Mouse (Mus musculus) limb, embryonic 13.5 days (tissue): ENCODE measurements around the gene 2310034G01Rik. TPM values are rescaled to one million over a fixed set of nuclear protein-coding genes. Genes with fewer than 3 reads are reported as not detected.

Source experiments
- ATAC-seq: fragments of 200-750 bp; cut with Nextera tagmentation; 2 replicates; pipeline ENCODE4 v1.8.0; 2017; ENCODE audit warnings: low read depth, moderate number of reproducible peaks, moderate TSS enrichment; ENCODE audit not compliant: low FRiP score
- H3K27ac ChIP-seq: fragments of 300-500 bp; sonication (generic); 2 replicates; pipeline ENCODE4 v1.5.1; 2015; ENCODE audit warnings: inconsistent platforms, mild to moderate bottlenecking, moderate library complexity
- H3K27me3 ChIP-seq: fragments of 300-500 bp; sonication (generic); 2 replicates; pipeline ENCODE4 v1.6.1; 2015; ENCODE audit warnings: mild to moderate bottlenecking, inconsistent platforms
- H3K36me3 ChIP-seq: fragments of 300-500 bp; sonication (generic); 2 replicates; pipeline ENCODE4 v1.6.1; 2015; ENCODE audit warnings: inconsistent platforms, mild to moderate bottlenecking, moderate library complexity
- H3K4me1 ChIP-seq: fragments of 300-500 bp; sonication (generic); 2 replicates; pipeline ENCODE4 v1.6.1; 2015; ENCODE audit warnings: inconsistent platforms
- H3K4me2 ChIP-seq: fragments of 300-500 bp; sonication (generic); replicated peaks from 2 replicates; pipeline ENCODE4 v1.6.1; 2015; ENCODE audit warnings: inconsistent platforms, mild to moderate bottlenecking, moderate library complexity
- H3K4me3 ChIP-seq: fragments of 300-500 bp; sonication (generic); 2 replicates; pipeline ENCODE4 v1.5.1; 2015; ENCODE audit warnings: moderate library complexity, mild to moderate bottlenecking, inconsistent platforms
- H3K9ac ChIP-seq: fragments of 300-500 bp; sonication (generic); 2 replicates; pipeline ENCODE4 v1.6.1; 2015; ENCODE audit warnings: mild to moderate bottlenecking, inconsistent platforms
- H3K9me3 ChIP-seq: fragments of 300-500 bp; sonication (generic); 2 replicates; pipeline ENCODE4 v1.6.1; 2016; ENCODE audit warnings: inconsistent platforms
- WGBS: fragments of 180-500 bp; shearing (Covaris S2); methylation state at CpG from one replicate; pipeline ENCODE4 v1.1.7; 2015; 5-methylcytosine and 5-hydroxymethylcytosine counted together
- polyA plus RNA-seq: library from polyadenylated mRNA; unstranded; fragments of >200 nt; fragmentation: Nextera tagmentation; extraction: Ambion mirVana; gene quantifications from 2 replicates; pipeline ENCODE4 v1.2.1, GENCODE M21; 2015

The 2310034G01Rik gene
- polyA plus RNA-seq, 1 experiment from 2014 or later, result 2.7 TPM

DNA sequence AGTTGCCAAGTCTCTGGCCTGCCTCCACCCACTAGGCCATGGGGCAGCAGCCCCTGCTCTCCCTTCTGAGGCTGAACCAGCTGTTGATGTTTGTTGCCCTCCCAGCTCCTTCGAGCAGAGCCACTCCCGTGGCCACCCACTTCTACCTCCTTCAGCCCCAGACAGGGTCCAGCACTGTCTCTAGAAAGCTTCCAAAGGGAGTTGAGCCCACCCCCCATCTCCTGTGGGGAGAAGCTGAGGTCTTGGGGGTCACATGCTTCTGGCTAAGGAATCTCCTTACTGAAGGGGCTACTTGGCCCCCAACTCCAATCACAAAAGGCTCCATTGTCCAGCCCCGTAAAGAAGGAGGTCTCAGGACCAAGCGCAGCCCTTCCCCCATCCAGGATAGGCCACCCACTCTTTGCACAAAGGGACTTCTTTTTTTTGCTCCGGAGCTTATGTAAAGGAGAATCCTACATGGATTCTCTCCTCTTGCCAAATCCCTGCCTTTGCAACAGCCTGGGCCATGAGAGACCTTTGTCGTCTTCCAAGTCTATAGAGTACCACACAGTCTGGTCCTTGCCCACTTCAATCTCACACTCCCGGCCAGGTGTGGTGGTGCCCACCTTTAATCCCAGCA lies 17.3 kb downstream of the 2310034G01Rik start:
- peaks cover 10% of the 10 kb centered on the region for H3K27me3 ChIP-seq
- H3K27ac ChIP-seq, result no peak overlapping the region
- peaks cover 21% of the 10 kb centered on the region for H3K36me3 ChIP-seq
- H3K4me1 ChIP-seq, result peaks cover 25% of the 10 kb centered on the region
- no peaks in the 10 kb centered on the region for H3K9me3 ChIP-seq
- no peak for ATAC-seq
- WGBS, result 74% methylated on average over 7 of the region's 7 CpGs
- no peak overlapping the region for H3K4me3 ChIP-seq
- H3K9ac ChIP-seq, result no peak overlapping the region
- no peak overlapping the region for H3K4me2 ChIP-seq

DNA sequence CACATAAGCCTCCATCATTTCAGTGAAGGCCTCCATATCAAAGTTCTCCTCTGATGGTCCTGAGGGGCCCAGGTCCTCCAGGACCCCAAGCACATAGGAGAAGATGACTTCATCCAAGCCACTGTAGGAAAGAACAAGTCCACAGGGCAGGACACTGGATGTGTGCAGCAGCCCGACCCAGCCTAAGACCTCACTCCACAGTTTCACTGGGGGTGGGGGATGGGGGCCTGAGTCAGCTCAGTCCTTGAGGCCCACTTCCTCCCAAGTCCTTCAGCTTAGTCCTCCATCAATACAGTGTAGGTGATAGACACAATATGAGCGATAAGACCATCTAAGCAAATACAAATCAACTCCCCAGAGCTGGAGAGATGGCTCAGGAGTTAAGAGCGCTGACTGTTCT lies 18.2 kb downstream of the 2310034G01Rik start:
- H3K27ac ChIP-seq, result no peak overlapping the region
- H3K4me2 ChIP-seq, result no peak overlapping the region
- H3K4me1 ChIP-seq, result peaks cover 25% of the 10 kb centered on the region
- peaks cover 18% of the 10 kb centered on the region for H3K27me3 ChIP-seq
- ATAC-seq, result no peak
- WGBS, result 87% methylated on average over 3 of the region's 3 CpGs
- peaks cover 21% of the 10 kb centered on the region for H3K36me3 ChIP-seq
- no peaks in the 10 kb centered on the region for H3K9me3 ChIP-seq
- H3K9ac ChIP-seq, result no peak overlapping the region
- H3K4me3 ChIP-seq, result no peak overlapping the region

DNA sequence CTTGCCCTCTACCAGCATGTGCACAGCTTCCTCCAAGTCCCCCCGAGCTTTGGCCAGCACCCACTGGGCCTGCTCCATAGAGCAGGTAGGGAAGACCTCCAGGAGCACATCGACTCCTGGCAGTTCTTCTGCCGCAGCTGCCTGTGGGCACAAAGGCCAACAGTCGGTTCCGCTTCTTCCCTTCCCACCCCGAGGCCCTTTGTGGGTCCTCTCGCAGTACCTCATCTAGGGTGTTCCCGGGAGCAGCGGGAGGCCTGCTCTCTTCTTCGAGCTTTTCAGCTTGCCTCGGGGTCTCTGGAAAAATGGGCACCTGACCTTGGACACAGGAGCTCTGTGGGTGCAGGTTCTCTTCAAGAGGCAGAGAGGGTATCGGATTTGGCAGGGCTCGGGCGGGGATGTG lies 18.8 kb downstream of the 2310034G01Rik start:
- Histone ChIP-seq H3K9ac (no peak overlapping the region), H3K9me3 (no peaks in the 10 kb centered on the region), H3K4me3 (no peak overlapping the region), H3K36me3 (peaks cover 21% of the 10 kb centered on the region), H3K27ac (no peak overlapping the region), H3K4me2 (no peak overlapping the region), H3K4me1 (peaks cover 32% of the 10 kb centered on the region), H3K27me3 (peaks cover 24% of the 10 kb centered on the region)
- no peak for ATAC-seq
- WGBS, result 88% methylated on average over 14 of the region's 14 CpGs

DNA sequence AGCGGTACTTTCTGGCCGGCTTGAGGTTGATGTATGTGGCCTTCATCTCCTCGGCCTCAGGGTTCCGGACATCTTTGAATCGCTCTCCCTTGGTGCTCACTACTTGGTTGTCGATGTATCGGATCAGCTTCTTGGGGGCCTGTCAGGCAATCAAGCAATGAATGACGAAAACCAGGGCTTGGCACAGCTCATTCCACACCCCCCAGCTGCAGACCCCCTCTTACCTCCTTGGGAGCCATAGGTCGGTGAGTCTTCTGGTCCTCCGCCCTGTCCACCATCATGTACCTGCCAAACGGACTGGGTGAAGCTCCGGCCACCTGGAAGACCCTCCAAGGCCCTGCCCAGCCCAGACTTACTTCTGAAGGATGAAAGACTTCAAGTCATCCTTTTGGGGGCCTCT lies 19.4 kb downstream of the 2310034G01Rik start:
- Histone ChIP-seq H3K4me2 (no peak overlapping the region), H3K4me1 (peaks cover 32% of the 10 kb centered on the region), H3K36me3 (peaks cover 21% of the 10 kb centered on the region), H3K9ac (no peak overlapping the region), H3K9me3 (no peaks in the 10 kb centered on the region), H3K4me3 (no peak overlapping the region), H3K27me3 (peaks cover 30% of the 10 kb centered on the region), H3K27ac (no peak overlapping the region)
- no peak for ATAC-seq
- 91% methylated on average over 12 of the region's 12 CpGs for WGBS

- Histone ChIP-seq H3K4me1 (peaks cover 32% of the 10 kb centered on the region), H3K4me2 (peak overlapping the region; percentile 99), H3K27ac (no peak overlapping the region), H3K4me3 (peak overlapping the region; percentile 72), H3K27me3 (peaks cover 38% of the 10 kb centered on the region), H3K9ac (no peak overlapping the region), H3K9me3 (no peaks in the 10 kb centered on the region), H3K36me3 (peaks cover 21% of the 10 kb centered on the region)
- WGBS, result 6% methylated on average over 16 of the region's 16 CpGs
- no peak for ATAC-seq
These were observed 20.2 kb downstream of the 2310034G01Rik start for GRCm38 (mm10) chr19:46329951-46330350.

GRCm38 (mm10) chr19:46329031-46329641 lies 21.0 kb downstream of the 2310034G01Rik start:
- peak overlapping the region; percentile 86; the same call in 1 of the 2 replicates for H3K27ac ChIP-seq
- peaks cover 21% of the 10 kb centered on the region for H3K36me3 ChIP-seq
- no peak for ATAC-seq
- peak overlapping the region; percentile 72 for H3K9ac ChIP-seq
- no peaks in the 10 kb centered on the region for H3K9me3 ChIP-seq
- peaks cover 46% of the 10 kb centered on the region for H3K27me3 ChIP-seq
- H3K4me2 ChIP-seq, result peak overlapping the region; percentile 99
- WGBS, result 1% methylated on average over 54 of the region's 54 CpGs
- peaks cover 32% of the 10 kb centered on the region for H3K4me1 ChIP-seq
- peak overlapping the region; percentile 72 for H3K4me3 ChIP-seq

DNA sequence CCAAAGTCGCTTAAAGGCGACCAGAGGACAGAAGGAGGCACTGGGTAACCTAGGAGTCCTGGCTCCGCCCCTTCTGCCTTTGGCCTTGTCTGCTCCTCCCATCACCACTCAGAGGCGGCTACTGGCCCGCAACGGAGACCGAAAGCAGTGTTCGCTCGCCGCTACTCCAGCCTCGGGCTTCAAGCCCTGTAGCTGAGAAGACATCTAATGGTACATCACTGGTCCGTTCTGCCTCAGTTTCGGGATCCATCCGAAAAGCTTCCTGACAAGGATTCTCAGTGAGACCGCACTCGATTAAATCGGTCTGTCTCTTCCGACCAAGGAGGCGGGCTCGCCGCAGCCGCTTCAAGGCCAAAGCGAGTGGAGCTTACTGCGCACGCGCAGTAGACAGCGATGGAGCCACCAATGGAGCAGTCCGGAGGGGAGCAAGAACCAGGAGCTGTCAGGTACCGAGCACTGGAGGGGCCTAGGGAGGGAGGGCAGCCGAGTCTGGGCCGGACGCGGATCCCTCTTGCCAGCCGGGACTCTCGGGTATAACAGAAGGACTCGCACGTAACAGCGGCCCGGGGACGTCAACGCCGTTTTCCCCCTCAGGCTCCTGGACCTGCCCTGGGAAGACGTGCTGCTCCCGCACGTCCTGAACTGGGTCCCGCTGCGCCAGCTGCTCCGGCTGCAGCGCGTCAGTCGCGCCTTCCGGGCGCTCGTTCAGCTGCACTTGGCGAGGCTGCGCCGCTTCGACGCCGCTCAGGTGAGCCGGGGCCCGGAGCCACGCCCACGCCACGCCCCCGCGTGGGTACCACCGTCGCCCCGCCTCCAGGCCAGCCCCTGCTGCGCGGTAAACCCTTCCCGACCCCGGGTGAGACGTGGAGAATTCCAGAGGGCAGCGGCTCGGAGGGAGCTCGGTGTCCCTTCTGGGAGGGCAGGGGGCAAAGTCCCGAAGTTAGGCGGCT lies 21.7 kb downstream of the 2310034G01Rik start, which contains the start of gene Fbxl15:
Gene Fbxl15, plus strand, starts transcription at position 104 of the 950 bp plus-strand sequence.
- H3K4me1 ChIP-seq, result peaks cover 32% of the 10 kb centered on the region
- H3K9me3 ChIP-seq, result no peaks in the 10 kb centered on the region
- peak within 1 kb of the TSS; percentile 72 for H3K9ac ChIP-seq
- peaks cover 54% of the 10 kb centered on the region for H3K27me3 ChIP-seq
- H3K27ac ChIP-seq, result peak within 1 kb of the TSS; percentile 86
- ATAC-seq, result peak; percentile 89
- WGBS, result under 1% methylated on average over 81 of the region's 81 CpGs
- peak within 1 kb of the TSS; percentile 99 for H3K4me2 ChIP-seq
- peaks cover 21% of the 10 kb centered on the region for H3K36me3 ChIP-seq
- peak within 1 kb of the TSS; percentile 72 for H3K4me3 ChIP-seq

DNA sequence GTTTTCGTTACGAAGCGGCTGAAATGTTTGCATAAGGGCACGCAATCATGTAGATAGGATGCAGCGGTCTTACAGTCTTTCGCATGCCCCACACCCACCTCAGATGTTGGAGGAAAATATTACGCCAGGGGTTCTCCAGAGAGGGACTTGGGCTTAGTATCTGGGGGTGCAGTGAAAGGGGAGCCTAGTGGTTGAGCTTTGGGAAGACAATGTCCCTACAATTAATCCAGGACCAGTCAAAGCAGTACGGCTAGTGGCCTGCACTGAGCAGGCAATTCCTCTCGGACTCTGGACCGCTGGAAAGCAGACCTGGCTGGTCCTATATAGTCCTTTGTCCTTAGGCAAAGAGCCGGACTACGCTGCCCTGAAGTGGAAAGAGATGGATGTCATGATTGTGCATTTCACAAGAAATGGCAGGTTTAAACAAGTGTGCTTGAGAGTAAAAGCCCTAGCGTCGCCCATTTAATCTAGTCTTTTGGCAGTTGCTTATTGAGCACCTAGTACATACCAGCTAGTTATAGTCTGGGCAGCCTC lies 22.5 kb downstream of the 2310034G01Rik start:
- peaks cover 61% of the 10 kb centered on the region for H3K27me3 ChIP-seq
- H3K4me1 ChIP-seq, result peaks cover 32% of the 10 kb centered on the region
- peak overlapping the region; percentile 72 for H3K4me3 ChIP-seq
- H3K36me3 ChIP-seq, result peaks cover 21% of the 10 kb centered on the region
- H3K9me3 ChIP-seq, result no peaks in the 10 kb centered on the region
- peak overlapping the region; percentile 86; the same call in 1 of the 2 replicates for H3K27ac ChIP-seq
- ATAC-seq, result no peak
- 34% methylated on average over 14 of the region's 14 CpGs for WGBS
- H3K9ac ChIP-seq, result no peak overlapping the region
- H3K4me2 ChIP-seq, result peak overlapping the region; percentile 99

- H3K27me3 ChIP-seq, result peaks cover 69% of the 10 kb centered on the region
- H3K36me3 ChIP-seq, result peaks cover 18% of the 10 kb centered on the region
- peak within 1 kb of the TSS; percentile 86; the same call in 1 of the 2 replicates for H3K27ac ChIP-seq
- under 1% methylated on average over 34 of the region's 35 CpGs for WGBS
- peaks cover 32% of the 10 kb centered on the region for H3K4me1 ChIP-seq
- H3K9ac ChIP-seq, result peak within 1 kb of the TSS; percentile 72; the same call in 1 of the 2 replicates
- peak within 1 kb of the TSS; percentile 72 for H3K4me3 ChIP-seq
- no peak for ATAC-seq
- H3K4me2 ChIP-seq, result peak within 1 kb of the TSS; percentile 99
- no peaks in the 10 kb centered on the region for H3K9me3 ChIP-seq
These were observed 23.3 kb downstream of the 2310034G01Rik start, which contains the start of gene Psd for GRCm38 (mm10) chr19:46326756-46327305. TSS of gene Psd (minus strand) at chr19:46327156.

- H3K4me3 ChIP-seq, result 0 out of 2 replicates have a peak overlapping the region, but pooled peaks have one; percentile 72
- peak overlapping the region; percentile 99 for H3K4me2 ChIP-seq
- peaks cover 12% of the 10 kb centered on the region for H3K36me3 ChIP-seq
- no peak overlapping the region for H3K9ac ChIP-seq
- ATAC-seq, result no peak
- H3K9me3 ChIP-seq, result no peaks in the 10 kb centered on the region
- H3K27me3 ChIP-seq, result peaks cover 75% of the 10 kb centered on the region
- no peak overlapping the region for H3K27ac ChIP-seq
- WGBS, result 4% methylated on average over 29 of the region's 29 CpGs
- peaks cover 37% of the 10 kb centered on the region for H3K4me1 ChIP-seq
These were observed 23.9 kb downstream of the 2310034G01Rik start for GRCm38 (mm10) chr19:46326019-46326755.

- no peak overlapping the region for H3K9ac ChIP-seq
- no peak overlapping the region for H3K4me3 ChIP-seq
- H3K4me1 ChIP-seq, result peaks cover 32% of the 10 kb centered on the region
- no peaks in the 10 kb centered on the region for H3K9me3 ChIP-seq
- ATAC-seq, result no peak
- no peak overlapping the region for H3K4me2 ChIP-seq
- peaks cover 82% of the 10 kb centered on the region for H3K27me3 ChIP-seq
- no peak overlapping the region for H3K27ac ChIP-seq
- WGBS, result 62% methylated on average over 5 of the region's 5 CpGs
- H3K36me3 ChIP-seq, result no peaks in the 10 kb centered on the region
These were observed 25.2 kb downstream of the 2310034G01Rik start for GRCm38 (mm10) chr19:46324918-46325317.
